Mouse (Mus musculus) myocyte (in vitro differentiated cells): Measurements from ENCODE around the gene Ryr2.

ENCODE experiments used
- CEBPB ChIP-seq: IDR thresholded peaks from 2 replicates; pipeline ENCODE4 v1.6.1; 2011; ENCODE audit warnings: mild to moderate bottlenecking, moderate library complexity; ENCODE audit not compliant: poor library complexity, insufficient read depth, severe bottlenecking
- POLR2A ChIP-seq: IDR thresholded peaks from one replicate; pipeline ENCODE4 v1.6.1; 2011; ENCODE audit warnings: low read depth, mild to moderate bottlenecking, control low read depth, moderate library complexity; ENCODE audit not compliant: insufficient read length

DNA sequence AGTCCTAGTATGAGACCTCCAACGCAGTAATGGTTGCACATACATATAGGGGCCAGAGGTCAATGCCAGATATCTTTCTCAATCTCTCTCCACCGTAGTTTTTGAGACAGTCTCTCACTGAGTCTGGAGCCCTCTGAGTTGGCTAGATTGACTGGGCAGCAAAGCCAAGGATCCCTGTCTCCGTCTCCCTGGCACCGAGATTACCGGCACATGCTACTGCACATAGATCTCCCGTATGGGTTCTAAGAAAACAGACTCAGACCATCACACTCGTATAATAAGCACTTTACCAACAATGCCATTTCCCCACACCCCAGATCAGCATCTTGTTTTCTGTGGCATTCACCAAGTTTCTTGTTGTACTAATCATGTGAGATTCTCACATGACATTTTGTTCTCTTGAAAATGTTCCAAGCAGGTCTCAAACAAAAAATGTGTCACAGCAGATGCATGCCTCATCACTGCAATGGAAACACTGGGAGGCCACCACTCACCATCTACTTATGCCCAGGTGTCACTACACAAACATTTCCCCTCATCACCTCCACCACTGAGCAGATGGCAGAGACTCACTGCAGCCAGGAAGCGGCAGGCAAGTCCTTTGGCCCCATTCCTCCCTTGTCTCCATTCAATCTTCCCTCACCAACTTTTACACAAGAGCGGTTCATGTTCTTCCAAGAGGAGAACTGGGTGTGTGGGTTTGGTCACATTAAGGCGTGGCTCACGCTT is 14.2 kb downstream of the Ryr2 start:
- no peak for TF ChIP-seq POLR2A
- no peak for TF ChIP-seq CEBPB
